Mouse (Mus musculus) small intestine, adult 2 months (tissue): ENCODE data around the gene Zmym4.

ENCODE experiments used
- CTCF ChIP-seq: fragments of 200-500 bp; IDR thresholded peaks from 2 replicates; pipeline ENCODE4 v1.5.1; 2012; ENCODE audit warnings: low read depth, mild to moderate bottlenecking, control low read depth, inconsistent platforms, low read length, moderate library complexity, mixed read lengths; ENCODE audit not compliant: insufficient replicate concordance, insufficient read length; ENCODE audit errors: extremely low read depth
- POLR2A ChIP-seq: fragments of 200-500 bp; IDR thresholded peaks from 2 replicates; pipeline ENCODE4 v1.6.1; 2012; ENCODE audit warnings: low read depth, mild to moderate bottlenecking, control low read depth, inconsistent platforms, low read length, moderate library complexity

DNA sequence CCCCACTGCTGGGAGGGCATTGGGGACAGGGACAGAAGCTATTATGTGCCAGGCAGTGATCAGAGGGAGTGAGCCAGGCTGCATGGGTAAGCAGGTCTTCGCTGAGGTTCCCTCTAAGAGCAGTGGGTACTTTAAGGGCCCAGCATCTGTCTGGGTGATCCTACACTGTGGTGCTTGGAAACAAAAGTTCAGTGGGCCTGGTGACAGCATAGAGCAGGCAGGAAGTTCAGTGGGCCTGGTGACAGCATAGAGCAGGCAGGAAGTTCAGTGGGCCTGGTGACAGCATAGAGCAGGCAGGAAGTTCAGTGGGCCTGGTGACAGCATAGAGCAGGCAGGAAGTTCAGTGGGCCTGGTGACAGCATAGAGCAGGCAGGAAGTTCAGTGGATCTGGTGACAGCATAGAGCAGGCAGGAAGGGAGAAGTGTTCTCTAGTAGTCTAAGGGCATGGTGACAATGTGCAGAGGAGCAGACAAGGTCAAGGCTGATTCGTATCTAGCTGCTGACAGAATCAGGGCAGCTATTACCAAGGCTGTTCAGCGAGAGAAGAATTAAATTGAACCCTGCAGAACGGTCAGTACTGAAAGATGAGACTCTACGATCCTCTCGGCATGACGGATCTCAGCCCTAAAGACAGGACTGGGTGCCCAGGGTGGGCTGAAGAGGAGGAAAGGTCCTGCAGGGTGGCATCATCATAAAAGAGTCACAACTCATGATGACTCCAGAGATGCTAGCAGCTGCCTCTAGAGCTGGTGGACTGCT lies 117.7 kb downstream of the Zmym4 start:
- TF ChIP-seq CTCF = no peak
- TF ChIP-seq POLR2A = no peak
